Mouse (Mus musculus): ENCODE measurements around the gene Nup160. TPM values are rescaled to one million over a fixed set of nuclear protein-coding genes. Genes with fewer than 3 reads are reported as not detected.

Gene Nup160
- polyA plus RNA-seq, 1 experiment: 7.7 TPM

- no peak for DNase-seq
- Histone ChIP-seq H3K4me1 (ENCODE audit: control insufficient read depth, insufficient read depth, low read length) (peaks cover 8% of the 10 kb centered on the region), H3K4me3 (replicated peaks; ENCODE audit: extremely low read depth, low read depth, low read length) (no peak overlapping the region)
- no peak for TF ChIP-seq POLR2A (IDR thresholded peaks at IDR 0.05; ENCODE audit: borderline replicate concordance, extremely low read depth, low read depth, low read length)
- TF ChIP-seq CTCF (IDR thresholded peaks at IDR 0.05; ENCODE audit: insufficient read depth, low read length): no peak
- 55% methylated on average over 5 of the region's 5 CpGs for WGBS
Measured at GRCm38 (mm10) chr2:90639747-90640699, 37.0 kb upstream of the Nup160 start.

DNA sequence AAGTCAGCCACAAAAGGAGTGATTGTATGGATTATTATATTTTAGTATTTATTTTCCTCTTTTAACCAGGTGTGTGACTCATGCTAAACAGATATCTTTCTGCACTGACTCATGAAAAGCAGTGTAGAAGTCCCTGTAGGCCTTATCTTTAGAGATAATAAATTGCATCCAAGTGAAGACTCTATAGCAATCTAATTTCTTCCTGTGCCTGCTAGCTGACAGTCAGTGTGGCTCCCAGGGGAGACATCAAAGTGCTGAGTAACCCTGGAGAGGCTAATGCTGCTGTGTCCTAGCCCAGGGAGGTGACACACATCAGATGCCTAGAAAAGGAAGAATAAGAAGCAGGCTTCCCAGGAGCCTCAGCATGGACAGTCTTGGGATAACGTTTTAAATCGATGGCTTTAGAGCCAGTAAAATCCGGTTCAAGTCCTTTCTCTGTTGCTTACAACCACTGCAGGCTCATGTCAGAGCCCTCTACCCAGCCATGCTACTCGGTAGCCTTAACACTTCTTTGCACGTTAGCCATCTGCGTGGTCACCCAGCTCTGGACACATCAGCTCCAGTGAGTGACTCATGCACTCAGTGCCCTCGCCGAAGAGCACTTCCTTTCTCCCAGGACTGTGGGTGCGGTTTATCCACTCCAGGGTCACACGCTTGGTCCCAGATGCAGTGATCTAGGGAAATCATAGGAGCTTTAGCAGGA is 35.9 kb upstream of the Nup160 start:
- no peak for TF ChIP-seq CTCF (IDR thresholded peaks at IDR 0.05; ENCODE audit: insufficient read depth, low read length)
- TF ChIP-seq POLR2A (IDR thresholded peaks at IDR 0.05; ENCODE audit: borderline replicate concordance, extremely low read depth, low read depth, low read length): no peak; the same call in 1 of the 2 replicates
- DNase-seq: no peak
- H3K4me1 ChIP-seq (ENCODE audit: control insufficient read depth, insufficient read depth, low read length): peaks cover 4% of the 10 kb centered on the region
- 51% methylated on average over 10 of the region's 10 CpGs for WGBS
- H3K4me3 ChIP-seq (replicated peaks; ENCODE audit: extremely low read depth, low read depth, low read length): no peak overlapping the region

DNA sequence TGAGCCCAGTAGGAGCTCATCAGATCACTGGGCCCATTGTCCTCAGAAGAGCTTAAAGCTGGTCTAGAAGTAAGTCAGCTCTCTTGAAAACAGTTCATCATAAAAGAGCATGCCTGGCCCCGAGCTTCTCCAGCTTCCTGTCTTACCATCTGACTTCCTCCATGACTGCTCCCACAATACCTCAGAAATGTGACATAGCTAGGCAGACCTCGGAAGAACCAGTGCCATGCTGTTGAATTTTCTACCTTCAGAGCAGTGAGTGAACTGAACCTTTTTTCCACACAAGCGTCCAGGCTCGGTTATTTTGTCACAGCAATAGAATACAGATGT is 35.3 kb upstream of the Nup160 start:
- 73% methylated on average over 4 of the region's 4 CpGs for WGBS
- Histone ChIP-seq H3K4me1 (ENCODE audit: control insufficient read depth, insufficient read depth, low read length) (peaks cover 4% of the 10 kb centered on the region), H3K4me3 (replicated peaks; ENCODE audit: extremely low read depth, low read depth, low read length) (no peak overlapping the region)
- DNase-seq: no peak
- no peak for TF ChIP-seq POLR2A (IDR thresholded peaks at IDR 0.05; ENCODE audit: borderline replicate concordance, extremely low read depth, low read depth, low read length)
- no peak for TF ChIP-seq CTCF (IDR thresholded peaks at IDR 0.05; ENCODE audit: insufficient read depth, low read length)

DNA sequence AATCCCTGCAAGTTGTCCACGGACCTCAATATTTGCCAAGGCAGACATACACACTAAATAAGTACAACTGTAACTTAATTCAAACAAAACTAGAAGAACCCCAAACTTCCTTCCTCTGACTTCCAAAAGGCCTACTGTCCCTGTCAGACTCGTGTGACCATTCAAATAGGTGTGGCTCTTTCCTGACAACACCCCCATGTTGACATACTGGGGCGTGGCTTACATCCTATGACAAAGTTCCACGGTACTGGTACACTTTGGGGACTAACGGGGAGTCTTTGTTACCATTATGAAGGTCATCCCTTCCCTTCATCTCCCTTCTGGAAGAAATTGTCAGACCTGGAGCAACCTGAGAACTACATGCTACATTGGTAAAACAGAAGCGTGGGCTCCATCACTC is 29.9 kb upstream of the Nup160 start:
- TF ChIP-seq CTCF (IDR thresholded peaks at IDR 0.05; ENCODE audit: insufficient read depth, low read length): no peak
- TF ChIP-seq POLR2A (IDR thresholded peaks at IDR 0.05; ENCODE audit: borderline replicate concordance, extremely low read depth, low read depth, low read length): no peak
- Histone ChIP-seq H3K4me1 (ENCODE audit: control insufficient read depth, insufficient read depth, low read length) (no peaks in the 10 kb centered on the region), H3K4me3 (replicated peaks; ENCODE audit: extremely low read depth, low read depth, low read length) (no peak overlapping the region)
- no peak for DNase-seq
- WGBS: 43% methylated on average over 6 of the region's 6 CpGs

GRCm38 (mm10) chr2:90649405-90649804 is 27.6 kb upstream of the Nup160 start:
- H3K4me3 ChIP-seq (replicated peaks; ENCODE audit: extremely low read depth, low read depth, low read length): no peak overlapping the region
- TF ChIP-seq POLR2A (IDR thresholded peaks at IDR 0.05; ENCODE audit: borderline replicate concordance, extremely low read depth, low read depth, low read length): no peak
- TF ChIP-seq CTCF (IDR thresholded peaks at IDR 0.05; ENCODE audit: insufficient read depth, low read length): no peak
- DNase-seq: no peak
- H3K4me1 ChIP-seq (ENCODE audit: control insufficient read depth, insufficient read depth, low read length): no peaks in the 10 kb centered on the region
- WGBS: 83% methylated on average over 3 of the region's 3 CpGs

- Histone ChIP-seq H3K4me3 (replicated peaks; ENCODE audit: extremely low read depth, low read depth, low read length) (no peak overlapping the region), H3K4me1 (ENCODE audit: control insufficient read depth, insufficient read depth, low read length) (no peaks in the 10 kb centered on the region)
- no peak for TF ChIP-seq CTCF (IDR thresholded peaks at IDR 0.05; ENCODE audit: insufficient read depth, low read length)
- TF ChIP-seq POLR2A (IDR thresholded peaks at IDR 0.05; ENCODE audit: borderline replicate concordance, extremely low read depth, low read depth, low read length): no peak
- no peak for DNase-seq
- WGBS: 55% methylated on average over 4 of the region's 4 CpGs
Measured at GRCm38 (mm10) chr2:90649965-90650364, 27.1 kb upstream of the Nup160 start.

DNA sequence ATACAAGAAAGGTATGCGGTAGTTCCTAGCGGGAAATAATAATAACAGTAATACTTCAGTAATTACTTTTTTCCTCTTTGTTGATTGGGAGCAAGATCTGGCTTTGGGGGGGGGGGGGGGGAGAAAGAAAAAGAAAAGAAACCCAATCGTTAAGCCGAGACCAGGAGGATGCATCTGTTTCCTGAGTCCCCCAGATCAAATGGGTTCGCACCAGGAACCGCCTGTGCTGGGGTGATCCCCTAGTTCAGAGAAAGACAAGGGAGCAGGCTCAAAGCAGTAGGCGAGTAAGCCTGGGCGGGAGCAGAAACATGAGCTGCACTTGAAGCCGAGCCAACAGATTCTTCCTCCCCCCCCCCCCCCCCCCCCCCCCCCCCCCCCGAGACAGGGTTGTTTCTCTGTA is 24.9 kb upstream of the Nup160 start:
- no peak for DNase-seq
- H3K4me1 ChIP-seq (ENCODE audit: control insufficient read depth, insufficient read depth, low read length): no peaks in the 10 kb centered on the region
- TF ChIP-seq POLR2A (IDR thresholded peaks at IDR 0.05; ENCODE audit: borderline replicate concordance, extremely low read depth, low read depth, low read length): no peak
- no peak for TF ChIP-seq CTCF (IDR thresholded peaks at IDR 0.05; ENCODE audit: insufficient read depth, low read length)
- 31% methylated on average over 7 of the region's 10 CpGs for WGBS
- H3K4me3 ChIP-seq (replicated peaks; ENCODE audit: extremely low read depth, low read depth, low read length): no peak overlapping the region

- TF ChIP-seq POLR2A (IDR thresholded peaks at IDR 0.05; ENCODE audit: borderline replicate concordance, extremely low read depth, low read depth, low read length) (no peak), CTCF (IDR thresholded peaks at IDR 0.05; ENCODE audit: insufficient read depth, low read length) (no peak)
- no peak for DNase-seq
- Histone ChIP-seq H3K4me3 (replicated peaks; ENCODE audit: extremely low read depth, low read depth, low read length) (no peak overlapping the region), H3K4me1 (ENCODE audit: control insufficient read depth, insufficient read depth, low read length) (no peaks in the 10 kb centered on the region)
- 50% methylated on average over 4 of the region's 4 CpGs for WGBS
Measured at GRCm38 (mm10) chr2:90652993-90653392, 24.0 kb upstream of the Nup160 start.

GRCm38 (mm10) chr2:90655449-90655848 is 21.6 kb upstream of the Nup160 start:
- WGBS: 33% methylated on average over 6 of the region's 6 CpGs
- no peak for DNase-seq
- H3K4me1 ChIP-seq (ENCODE audit: control insufficient read depth, insufficient read depth, low read length): no peaks in the 10 kb centered on the region
- H3K4me3 ChIP-seq (replicated peaks; ENCODE audit: extremely low read depth, low read depth, low read length): no peak overlapping the region
- no peak for TF ChIP-seq POLR2A (IDR thresholded peaks at IDR 0.05; ENCODE audit: borderline replicate concordance, extremely low read depth, low read depth, low read length)
- no peak for TF ChIP-seq CTCF (IDR thresholded peaks at IDR 0.05; ENCODE audit: insufficient read depth, low read length)

Data from lung, adult 2 months (tissue).